Mouse (Mus musculus): ENCODE measurements around the gene Bex2. TPM values are rescaled to one million over a fixed set of nuclear protein-coding genes. Genes with fewer than 3 reads are reported as not detected.

Bex2 gene
- total and polyA plus RNA-seq, 2 experiments from 2014 or later, result 5.6 TPM; not detected in 1

DNA sequence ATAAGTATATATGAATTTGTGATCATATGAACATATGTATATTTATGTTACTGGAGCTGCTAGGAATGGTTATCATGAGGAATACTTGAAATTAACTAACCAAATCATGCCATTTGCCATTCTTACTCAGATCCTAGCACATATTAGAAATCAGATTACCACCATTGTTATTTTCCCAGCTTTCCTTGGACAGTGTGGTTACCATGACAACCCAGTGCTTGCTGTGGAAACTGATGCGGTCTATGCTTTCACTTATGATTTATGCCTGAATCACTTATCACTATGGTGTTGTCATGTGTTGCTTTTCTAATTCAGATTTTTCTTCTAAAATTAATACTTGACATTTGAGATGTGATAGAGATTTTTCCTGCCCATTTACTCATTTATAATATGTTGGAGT lies 37.7 kb downstream of the Bex2 start:
- DNase-seq (ENCODE audit: low spot score), result no peak
- Histone ChIP-seq H3K27me3 (ENCODE audit: control insufficient read depth, insufficient read depth, low read length) (no peaks in the 10 kb centered on the region), H3K36me3 (replicated peaks; ENCODE audit: control insufficient read depth, insufficient read depth, low read length) (no peaks in the 10 kb centered on the region), H3K4me2 (ENCODE audit: low read depth, low read length) (no peak overlapping the region), H3K27ac (ENCODE audit: low read depth) (no peak overlapping the region), H3K9ac (replicated peaks; ENCODE audit: low read depth, low read length) (no peak overlapping the region), H3K9me3 (replicated peaks; ENCODE audit: control insufficient read depth, low read length) (no peaks in the 10 kb centered on the region), H3K4me3 (ENCODE audit: low read depth, low read length) (no peak overlapping the region), H3K4me1 (ENCODE audit: control insufficient read depth, insufficient read depth) (no peaks in the 10 kb centered on the region)
- no peak for ATAC-seq (ENCODE audit: insufficient read depth, low read depth)
- 79% methylated on average over 1 of the region's 1 CpGs for WGBS
- no peak for TF ChIP-seq CTCF (IDR thresholded peaks at IDR 0.05; ENCODE audit: low read depth)
- TF ChIP-seq EP300 (IDR thresholded peaks at IDR 0.05; ENCODE audit: low read depth), result no peak

Other genes starting within 250 kb of the Bex2 start
- 8.8 and 13.3 TPM in 2 replicates for gene Gprasp2, start 229.2 kb downstream of the Bex2 start, total RNA-seq (2014; rRNA removed; ENCODE audit: low replicate concordance)
- 6.7 and 7.0 TPM in 2 replicates for gene Gprasp2, start 229.2 kb downstream of the Bex2 start, polyA plus RNA-seq (2015; fragmentation: Nextera tagmentation; extraction: Ambion mirVana)
- gene Arxes2, start 74.4 kb downstream of the Bex2 start, total RNA-seq (2014; rRNA removed; ENCODE audit: low replicate concordance), result 14.9 and 31.1 TPM in 2 replicates
- 37.5 and 37.7 TPM in 2 replicates for gene Arxes2, start 74.4 kb downstream of the Bex2 start, polyA plus RNA-seq (2015; fragmentation: Nextera tagmentation; extraction: Ambion mirVana)
- gene Arxes1, start 34.9 kb downstream of the Bex2 start, total RNA-seq (2014; rRNA removed; ENCODE audit: low replicate concordance), result 1.5 and 3.5 TPM in 2 replicates
- 11.7 TPM in 2 replicates for gene Arxes1, start 34.9 kb downstream of the Bex2 start, polyA plus RNA-seq (2015; fragmentation: Nextera tagmentation; extraction: Ambion mirVana)
- not detected in 2 replicates for gene Nxf3, start 17.0 kb upstream of the Bex2 start, total RNA-seq (2014; rRNA removed; ENCODE audit: low replicate concordance)
- 0.29 and 0.57 TPM in 2 replicates for gene Nxf3, start 17.0 kb upstream of the Bex2 start, polyA plus RNA-seq (2015; fragmentation: Nextera tagmentation; extraction: Ambion mirVana)
- 13.8 and 15.5 TPM in 2 replicates for gene Bex4, start 70.8 kb upstream of the Bex2 start, total RNA-seq (2014; rRNA removed; ENCODE audit: low replicate concordance)
- gene Bex4, start 70.8 kb upstream of the Bex2 start, polyA plus RNA-seq (2015; fragmentation: Nextera tagmentation; extraction: Ambion mirVana), result 93.8 and 119 TPM in 2 replicates
- gene Tceal8, start 104.1 kb upstream of the Bex2 start, total RNA-seq (2014; rRNA removed; ENCODE audit: low replicate concordance), result 162 and 180 TPM in 2 replicates
- 202 and 229 TPM in 2 replicates for gene Tceal8, start 104.1 kb upstream of the Bex2 start, polyA plus RNA-seq (2015; fragmentation: Nextera tagmentation; extraction: Ambion mirVana)
- 0.39 TPM in 1 of 2 replicates, not detected in the other for gene Tceal5, start 135.6 kb upstream of the Bex2 start, total RNA-seq (2014; rRNA removed; ENCODE audit: low replicate concordance)
- 13.4 and 15.0 TPM in 2 replicates for gene Tceal5, start 135.6 kb upstream of the Bex2 start, polyA plus RNA-seq (2015; fragmentation: Nextera tagmentation; extraction: Ambion mirVana)
- 14.9 and 21.7 TPM in 2 replicates for gene Tceal7, start 146.5 kb upstream of the Bex2 start, total RNA-seq (2014; rRNA removed; ENCODE audit: low replicate concordance)
- 14.5 and 15.1 TPM in 2 replicates for gene Tceal7, start 146.5 kb upstream of the Bex2 start, polyA plus RNA-seq (2015; fragmentation: Nextera tagmentation; extraction: Ambion mirVana)
- gene Bex1, start 147.3 kb upstream of the Bex2 start, total RNA-seq (2014; rRNA removed; ENCODE audit: low replicate concordance), result 27.3 and 69.5 TPM in 2 replicates
- 123 and 141 TPM in 2 replicates for gene Bex1, start 147.3 kb upstream of the Bex2 start, polyA plus RNA-seq (2015; fragmentation: Nextera tagmentation; extraction: Ambion mirVana)
- gene Tceal9, start 176.8 kb upstream of the Bex2 start, total RNA-seq (2014; rRNA removed; ENCODE audit: low replicate concordance), result 216 and 228 TPM in 2 replicates
- 284 and 306 TPM in 2 replicates for gene Tceal9, start 176.8 kb upstream of the Bex2 start, polyA plus RNA-seq (2015; fragmentation: Nextera tagmentation; extraction: Ambion mirVana)
- 133 and 177 TPM in 2 replicates for gene Bex3, start 202.0 kb upstream of the Bex2 start, total RNA-seq (2014; rRNA removed; ENCODE audit: low replicate concordance)
- gene Bex3, start 202.0 kb upstream of the Bex2 start, polyA plus RNA-seq (2015; fragmentation: Nextera tagmentation; extraction: Ambion mirVana), result 276 and 298 TPM in 2 replicates